Mouse (Mus musculus) liver, adult (tissue): ENCODE measurements around the gene Lamtor4.

Experiments
- GATA4 ChIP-seq: IDR thresholded peaks from 2 replicates; pipeline ENCODE4 v1.6.1; 2014; ENCODE audit warnings: mild to moderate bottlenecking, low read length; ENCODE audit not compliant: insufficient replicate concordance

Lamtor4 gene

DNA sequence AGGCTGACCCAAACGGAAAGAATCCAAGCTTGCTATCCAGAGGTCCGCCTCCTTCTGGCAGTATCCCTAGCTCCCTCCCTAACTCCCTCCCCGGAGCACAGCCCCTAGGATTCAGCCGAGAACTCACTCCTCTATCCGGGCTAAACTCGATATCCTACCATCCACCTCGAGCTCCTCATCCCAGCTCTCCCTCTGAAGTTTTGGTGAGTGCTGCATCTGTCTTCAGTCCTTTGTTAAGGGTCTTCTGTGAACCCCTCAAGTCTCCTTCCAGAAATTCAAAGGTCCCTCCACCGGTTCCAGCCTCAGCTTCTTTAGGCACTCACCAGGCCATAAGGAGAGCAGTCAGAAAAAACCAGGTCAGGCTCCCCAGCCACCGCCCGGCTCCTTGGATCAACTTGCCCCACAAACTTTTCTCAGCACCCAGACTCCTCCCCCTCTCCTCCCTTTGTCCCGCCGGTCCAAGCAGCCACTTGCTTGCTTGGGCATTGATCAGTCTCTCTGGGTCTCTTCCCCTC lies 17.2 kb downstream of the Lamtor4 start, which contains the start of gene Gal3st4:
Gene Gal3st4, minus strand, starts transcription at position 432 of the 515 bp plus-strand sequence.
- TF ChIP-seq GATA4 = no peak

DNA sequence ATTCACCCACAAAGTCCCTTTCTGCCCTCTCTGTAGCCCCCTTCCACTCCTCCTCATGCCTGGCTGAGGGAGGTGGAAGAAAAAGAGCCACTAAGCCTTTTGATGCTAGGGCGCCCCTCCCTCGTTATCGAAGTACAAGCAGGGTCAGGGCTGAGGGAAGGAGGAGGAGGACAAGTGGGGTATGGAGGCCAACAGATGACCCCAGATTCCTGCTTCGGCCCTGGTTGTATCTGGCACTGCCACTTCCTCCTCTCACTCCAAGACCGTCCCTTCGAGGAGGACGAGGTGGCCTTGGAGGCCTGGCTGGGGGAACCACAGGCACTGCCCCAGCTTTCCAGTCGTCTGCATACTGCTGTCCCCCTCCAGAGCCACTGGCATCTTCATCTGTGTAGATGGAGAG lies 18.9 kb downstream of the Lamtor4 start:
- TF ChIP-seq GATA4 = no peak

DNA sequence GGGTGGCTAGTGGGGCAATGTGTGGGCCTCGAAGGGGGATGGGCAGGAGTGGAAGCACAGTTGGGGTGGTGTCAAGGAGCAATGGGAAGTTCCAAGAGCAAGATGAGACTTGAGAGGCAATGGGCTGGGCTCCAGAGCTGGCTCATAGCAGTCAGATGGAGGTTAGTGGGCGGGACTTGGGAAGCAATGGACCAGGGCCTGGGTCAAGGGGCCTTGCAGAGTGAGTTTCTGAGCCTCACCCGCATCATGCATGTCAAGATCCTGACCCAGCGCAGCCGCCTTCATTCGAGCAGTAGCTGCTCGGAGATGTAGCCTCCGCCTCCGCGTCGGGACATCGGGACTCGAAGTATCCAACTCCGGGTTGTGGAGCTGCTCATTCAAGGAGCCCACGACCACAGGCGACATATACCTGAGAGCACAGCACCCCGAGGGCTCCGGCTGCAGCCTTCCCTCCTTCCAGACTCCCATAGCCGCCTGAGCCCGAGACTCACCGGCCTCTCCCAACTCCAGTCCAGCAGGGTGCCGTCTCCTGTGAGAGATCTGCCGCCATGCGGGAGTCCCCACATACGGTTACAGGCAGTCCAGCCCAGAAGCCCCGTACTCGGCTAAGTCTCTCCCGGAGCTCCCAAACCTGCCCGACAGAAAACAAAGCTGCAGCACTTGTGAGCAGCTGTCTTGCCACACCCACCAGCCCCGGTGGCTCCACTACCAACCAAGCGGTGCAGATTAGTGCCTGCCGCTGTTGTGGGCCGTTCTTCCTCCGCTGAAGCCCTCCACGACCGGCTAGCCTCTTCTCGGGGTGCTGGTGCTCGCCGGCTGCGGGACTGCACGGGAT lies 20.2 kb downstream of the Lamtor4 start:
- no peak for TF ChIP-seq GATA4

DNA sequence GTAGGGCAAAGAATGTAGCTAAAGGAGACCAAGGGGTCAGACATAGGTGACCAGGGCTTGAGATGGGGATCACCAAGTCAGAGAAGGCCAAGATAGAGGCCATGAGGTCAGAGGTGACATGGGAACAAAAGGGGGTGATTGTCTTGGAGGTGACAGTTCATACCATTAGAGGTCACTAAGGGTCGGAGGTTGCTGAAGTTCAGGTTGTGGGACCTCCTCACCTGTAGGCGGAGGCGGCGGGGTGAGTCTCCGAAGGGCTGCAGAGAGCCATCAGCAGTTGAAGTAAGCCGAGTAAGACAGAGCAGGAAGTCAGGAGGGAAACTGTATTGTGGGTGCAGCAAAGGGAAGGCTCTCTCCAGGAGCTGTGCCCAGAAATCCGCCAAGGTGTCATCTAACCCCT lies 22.7 kb downstream of the Lamtor4 start:
- TF ChIP-seq GATA4 = no peak

DNA sequence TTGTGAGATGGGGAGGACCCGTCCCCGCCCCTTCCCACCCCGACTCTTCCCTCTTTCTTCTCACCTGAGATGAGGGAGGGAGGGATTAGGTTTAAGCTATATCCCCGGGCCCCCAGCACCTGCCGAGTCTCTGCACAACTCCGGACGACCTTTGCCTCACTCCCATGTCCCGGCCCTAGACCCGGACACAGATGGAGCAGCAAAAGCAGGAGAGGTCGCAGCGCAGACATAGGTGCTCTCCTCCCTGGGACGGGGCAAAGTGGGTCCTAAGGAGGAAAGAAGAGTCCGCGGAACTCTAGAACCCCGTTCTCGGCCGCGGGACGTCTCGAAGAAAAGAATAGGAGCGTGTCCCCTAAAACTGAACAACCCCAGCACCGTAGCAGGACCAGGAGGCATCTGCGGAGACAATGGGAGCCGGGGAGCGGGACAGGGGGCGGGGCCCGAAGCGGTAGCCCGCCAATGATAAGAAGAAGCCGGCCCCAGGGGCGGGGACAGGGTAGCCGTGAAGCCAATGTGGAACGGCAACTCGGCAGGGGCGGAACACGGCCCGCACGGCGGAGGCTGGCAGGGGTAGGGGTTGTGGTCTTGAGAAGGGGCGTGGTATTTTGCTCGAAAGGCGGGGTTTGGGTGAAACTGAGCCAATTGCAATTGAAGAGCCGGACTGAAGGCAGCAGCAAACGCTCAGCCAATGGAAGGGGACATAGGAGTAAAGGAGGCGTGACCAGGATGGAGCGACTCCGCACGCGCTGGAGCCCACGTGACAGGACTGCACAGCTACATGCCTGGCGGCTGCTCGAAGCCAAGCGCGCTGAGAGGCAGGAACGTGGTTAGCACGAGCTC lies 24.5 kb downstream of the Lamtor4 start, which contains the start of the genes Gm43720, Gpc2 and Stag3:
Gene Gm43720, minus strand, starts transcription at position 374 of the 840 bp plus-strand sequence.
Gene Gpc2, minus strand, starts transcription at position 421 of the 840 bp plus-strand sequence.
Gene Stag3, plus strand, starts transcription at position 656 of the 840 bp plus-strand sequence.
- no peak; the same call in 1 of the 2 replicates for TF ChIP-seq GATA4

DNA sequence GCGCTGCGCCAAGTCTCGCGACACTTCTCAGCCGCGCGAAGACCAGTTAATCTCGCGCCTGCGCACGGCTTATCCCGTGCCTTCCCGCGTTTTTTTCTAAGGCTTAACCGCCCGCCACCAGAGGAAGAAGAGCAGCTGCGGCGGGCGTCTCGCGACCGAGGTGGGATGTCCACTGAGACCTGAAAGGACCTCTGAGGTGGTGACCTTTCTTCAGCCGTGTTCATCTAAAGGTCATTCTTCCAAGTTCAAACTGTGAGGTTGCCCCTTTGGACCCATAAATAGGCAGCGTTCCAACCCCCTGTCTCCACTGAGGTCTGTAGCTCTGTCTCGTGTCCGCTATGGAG lies 25.1 kb downstream of the Lamtor4 start:
- TF ChIP-seq GATA4 = no peak

DNA sequence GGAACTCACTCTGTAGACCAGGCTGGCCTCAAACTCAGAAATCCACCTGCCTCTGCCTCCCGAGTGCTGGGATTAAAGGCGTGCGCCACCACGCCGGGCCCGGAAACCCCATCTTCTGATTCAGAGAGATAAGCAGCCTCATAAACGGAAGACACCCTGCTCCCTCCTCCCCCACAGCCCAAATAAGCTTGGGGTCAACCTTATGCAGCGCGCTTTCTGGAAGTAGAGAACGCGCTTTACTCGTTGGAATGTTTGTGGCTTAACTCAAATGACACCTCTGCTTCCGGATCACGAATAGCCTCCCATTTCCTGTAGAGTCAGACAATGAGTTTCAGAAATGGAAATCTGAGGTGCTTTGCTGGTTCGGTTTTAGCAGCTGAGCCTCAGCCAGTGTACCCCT lies 25.5 kb downstream of the Lamtor4 start:
- TF ChIP-seq GATA4 = no peak

DNA sequence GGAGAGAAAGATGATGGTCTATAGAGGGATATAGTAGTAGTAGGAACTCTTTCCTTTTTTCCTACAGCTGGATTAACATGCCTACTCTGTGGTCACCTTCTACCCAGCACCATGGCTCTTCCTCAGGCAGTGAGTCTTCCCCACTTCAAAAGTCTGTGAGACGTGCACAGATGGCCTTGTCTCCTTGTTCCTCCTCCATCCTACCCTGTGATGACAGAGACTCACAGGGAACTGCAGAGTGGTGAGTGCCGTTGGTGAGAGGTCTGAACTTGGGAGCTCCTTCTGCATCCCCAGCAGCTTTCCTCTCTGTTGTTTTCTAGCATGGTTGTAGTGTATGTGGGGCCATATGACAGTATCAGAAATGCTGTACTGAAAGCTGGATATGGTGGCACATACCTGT lies 26.5 kb downstream of the Lamtor4 start:
- TF ChIP-seq GATA4 = no peak

DNA sequence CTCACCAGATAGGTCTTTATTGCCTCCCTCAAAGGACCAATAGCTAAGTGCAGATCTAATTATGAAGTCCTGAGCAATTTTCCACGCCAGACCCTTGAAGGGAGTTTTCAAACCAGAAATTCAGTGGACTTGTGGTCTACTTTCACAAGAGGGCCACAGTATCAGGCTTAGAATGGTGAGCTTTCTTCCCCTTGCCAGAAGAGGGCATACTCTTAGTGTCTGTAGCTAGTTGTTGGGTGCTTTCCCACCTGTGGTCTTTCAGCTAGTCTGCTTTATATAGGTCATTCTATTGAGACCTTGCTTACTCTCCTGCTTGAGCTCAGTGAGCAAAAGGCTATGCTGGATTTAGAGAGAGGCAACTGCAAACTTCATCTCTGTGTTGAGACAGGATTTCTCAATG lies 28.3 kb downstream of the Lamtor4 start:
- TF ChIP-seq GATA4 = no peak

DNA sequence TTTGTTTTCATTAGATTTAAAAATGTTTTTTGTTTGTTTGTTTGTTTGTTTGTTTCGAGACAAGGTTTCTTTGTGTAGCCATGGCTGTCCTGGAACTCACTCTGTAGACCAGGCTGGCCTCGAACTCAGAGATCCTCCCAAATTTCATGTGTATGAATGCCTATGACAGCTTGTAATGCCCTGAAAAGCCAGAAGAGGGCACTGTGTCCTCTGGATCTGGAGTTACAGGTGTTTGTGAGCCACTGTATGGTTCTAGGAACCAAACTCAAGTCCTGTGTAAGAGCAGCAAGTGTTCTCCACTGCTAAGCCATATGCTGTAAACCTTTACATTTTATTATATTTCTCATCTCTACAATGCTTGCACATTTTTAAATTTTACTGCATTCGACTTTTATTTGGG lies 32.6 kb downstream of the Lamtor4 start:
- no peak for TF ChIP-seq GATA4

DNA sequence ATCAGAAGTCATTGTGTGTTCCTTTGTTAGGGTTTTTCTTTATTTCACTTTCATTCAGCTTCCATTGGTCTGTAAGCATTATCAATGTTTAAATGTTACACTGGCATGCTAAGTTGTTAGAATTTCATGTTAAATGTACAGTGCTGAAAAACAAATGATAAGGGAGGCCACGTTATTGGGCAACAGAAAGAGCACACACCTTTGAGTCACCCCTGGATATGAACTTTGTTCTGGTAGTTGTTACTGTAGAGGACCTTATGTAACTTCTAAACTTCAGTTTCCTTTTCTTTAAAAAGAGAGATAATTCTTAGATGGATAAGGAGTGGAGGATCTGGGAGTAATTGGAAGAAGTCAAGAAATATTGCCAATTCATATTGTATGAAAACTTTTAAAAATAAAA lies 36.4 kb downstream of the Lamtor4 start:
- TF ChIP-seq GATA4 = no peak; the same call in 1 of the 2 replicates

DNA sequence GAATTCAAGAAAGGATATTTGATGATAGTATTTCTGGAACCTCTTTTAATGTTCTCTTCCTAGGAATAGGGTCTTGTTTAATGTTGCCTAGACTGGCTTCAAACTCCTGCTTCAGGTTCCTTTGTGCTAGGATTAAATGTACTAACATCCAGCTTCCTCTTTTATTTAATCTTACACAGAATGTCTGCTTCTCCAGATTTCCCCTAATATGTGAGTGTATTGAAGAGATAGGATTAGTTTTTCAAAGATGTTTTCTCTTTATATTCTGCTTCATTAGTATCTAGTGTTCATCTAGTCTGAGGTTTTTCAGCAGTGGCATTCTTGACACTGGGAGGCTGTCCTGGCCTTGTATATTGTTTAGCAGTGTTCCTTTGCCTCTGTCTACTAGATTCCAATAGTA lies 38.9 kb downstream of the Lamtor4 start:
- no peak for TF ChIP-seq GATA4

DNA sequence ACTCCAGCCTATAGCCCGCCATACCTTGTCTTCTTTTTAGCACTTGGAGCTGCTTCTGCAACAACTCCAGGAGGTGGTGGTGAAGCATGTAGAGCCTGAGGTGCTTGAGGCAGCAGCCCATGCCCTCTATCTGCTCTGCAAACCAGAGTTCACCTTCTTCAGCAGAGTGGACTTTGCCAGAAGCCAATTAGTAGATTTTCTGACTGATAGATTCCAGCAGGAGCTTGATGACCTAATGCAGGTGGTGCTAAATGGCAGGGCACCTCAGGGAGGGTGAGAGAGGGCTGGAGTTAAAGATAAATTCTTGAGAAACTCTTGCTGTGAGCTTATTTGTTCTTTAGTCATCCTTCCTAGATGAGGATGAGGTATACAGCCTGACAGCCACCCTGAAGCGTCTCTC lies 44.3 kb downstream of the Lamtor4 start:
- no peak for TF ChIP-seq GATA4
